Mouse (Mus musculus): Measurements from ENCODE around the gene Arl9.

GRCm38 (mm10) chr5:77001192-77001591 is 2.7 kb upstream of the Arl9 start:
- no peak for TF ChIP-seq POLR2A (IDR thresholded peaks at IDR 0.05; ENCODE audit: borderline replicate concordance, control insufficient read depth, low read depth, low read length)
- no peak for TF ChIP-seq CTCF (IDR thresholded peaks at IDR 0.05; ENCODE audit: control insufficient read depth, insufficient read depth, low read length)

All from bone marrow, adult 2 months (tissue).